Mouse (Mus musculus): Measurements from ENCODE around the gene Ascl4.

The Ascl4 gene

DNA sequence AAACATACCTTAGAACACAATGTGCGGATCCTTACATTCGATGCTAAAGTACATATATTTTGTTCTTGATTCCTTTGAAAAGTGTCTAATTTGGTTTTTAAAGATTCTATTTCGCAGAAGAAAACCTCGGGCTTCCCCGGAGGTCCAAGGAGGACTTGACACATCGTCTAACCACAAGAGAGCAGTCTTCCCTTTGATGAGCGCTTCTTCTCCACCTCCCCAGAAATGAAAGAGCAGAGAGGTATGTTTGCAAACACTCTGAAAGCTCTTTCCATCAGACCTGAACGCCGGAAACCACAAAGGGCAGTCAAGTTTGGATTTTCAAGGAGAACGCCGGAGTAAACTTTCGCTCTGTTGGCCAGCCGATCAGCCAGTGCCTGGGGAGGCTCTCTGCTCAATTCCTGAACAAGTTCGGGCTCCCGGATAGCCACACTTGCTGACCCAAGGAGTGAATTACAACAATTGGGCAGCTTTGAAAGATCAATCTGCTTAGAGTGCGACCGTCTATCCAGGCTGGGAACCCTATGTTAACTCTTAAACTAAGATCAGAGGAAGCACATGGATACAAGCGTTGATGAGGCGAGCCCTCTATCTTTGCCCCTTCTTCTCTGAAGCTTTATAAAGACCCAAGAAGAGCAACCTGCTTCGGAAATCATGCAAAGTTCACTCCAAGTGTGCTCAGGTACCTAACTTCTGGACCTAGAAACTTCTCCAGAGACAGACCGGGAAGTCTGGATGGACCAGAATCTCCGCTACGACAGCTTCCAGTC, at the start of gene Ascl4:
TSS of gene Ascl4 (plus strand) at position 6 of the 770 bp plus-strand sequence.
- DNase-seq: peak; percentile 4

DNA sequence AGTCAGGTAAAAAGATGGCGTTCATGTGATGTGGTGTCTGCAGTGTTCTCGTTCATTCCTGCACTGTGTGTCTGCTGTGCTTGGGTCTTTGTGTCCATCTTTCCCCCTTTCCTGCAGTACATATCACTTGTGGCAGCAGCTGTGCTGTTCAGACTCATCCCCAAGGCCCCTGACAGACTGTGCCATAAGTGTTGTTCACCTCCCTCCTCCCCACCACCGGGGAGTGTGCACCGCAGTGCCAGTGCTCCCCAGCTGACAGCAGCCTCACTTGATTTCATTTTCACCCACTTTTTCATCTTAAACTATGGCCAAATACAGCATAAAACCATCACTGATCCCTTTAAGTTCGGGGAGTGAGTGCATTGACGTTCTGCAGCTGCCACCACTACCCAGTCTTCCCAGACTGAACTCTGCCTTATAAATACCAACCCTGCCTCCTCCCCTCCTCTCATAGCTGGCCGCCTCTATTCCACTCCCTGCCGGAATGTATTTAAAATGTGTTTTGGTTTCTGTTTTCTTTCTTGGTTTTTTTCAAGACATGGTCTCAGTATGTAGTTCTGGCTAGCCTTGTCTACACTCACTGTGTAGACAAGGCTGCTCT, 47.5 kb upstream of the Ascl4 start:
- DNase-seq: no peak

DNA sequence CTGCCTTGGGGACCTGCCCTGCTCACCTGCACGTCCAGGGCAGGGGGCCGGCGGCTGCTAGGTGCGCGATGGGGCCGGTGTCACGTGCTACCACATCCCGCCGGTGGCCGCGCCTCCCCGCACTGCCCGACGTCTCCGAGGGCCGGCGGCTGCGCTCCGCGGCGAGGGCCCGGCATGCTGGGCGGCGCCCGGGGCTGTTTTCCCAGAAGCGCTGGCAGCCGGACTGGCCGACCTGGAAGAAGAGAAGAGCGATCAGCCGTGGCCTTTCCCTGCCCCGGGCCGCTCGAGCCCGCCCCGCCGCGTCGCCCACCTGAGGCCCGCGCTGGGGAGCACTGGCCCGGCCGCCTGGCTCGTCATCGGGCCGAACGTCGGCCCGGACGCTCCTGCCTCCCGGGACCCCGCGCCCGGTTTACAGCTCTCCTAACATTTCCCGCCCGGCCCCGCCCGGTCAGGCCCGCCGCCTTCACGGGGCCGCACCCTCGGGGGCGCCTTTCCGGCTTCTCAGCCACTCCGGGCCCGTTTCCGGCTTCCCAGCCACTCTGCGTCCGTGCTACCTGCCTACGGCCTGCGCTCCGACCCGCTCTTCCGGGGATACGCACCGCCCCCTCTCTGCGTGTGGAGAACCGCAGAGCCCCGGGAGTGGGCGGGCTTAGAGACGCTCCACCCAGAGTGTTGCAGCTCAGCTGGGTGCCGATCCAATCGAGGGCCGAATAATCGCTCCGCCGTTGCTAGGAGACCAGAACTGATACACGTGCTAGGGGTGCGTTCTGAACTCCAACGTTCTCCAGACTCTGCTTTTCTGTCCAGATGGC, 10.8 kb upstream of the Ascl4 start, which contains the start of gene Prdm4:
TSS of gene Prdm4 (minus strand) at position 645 of the 812 bp plus-strand sequence.
- DNase-seq: peak; percentile 96

DNA sequence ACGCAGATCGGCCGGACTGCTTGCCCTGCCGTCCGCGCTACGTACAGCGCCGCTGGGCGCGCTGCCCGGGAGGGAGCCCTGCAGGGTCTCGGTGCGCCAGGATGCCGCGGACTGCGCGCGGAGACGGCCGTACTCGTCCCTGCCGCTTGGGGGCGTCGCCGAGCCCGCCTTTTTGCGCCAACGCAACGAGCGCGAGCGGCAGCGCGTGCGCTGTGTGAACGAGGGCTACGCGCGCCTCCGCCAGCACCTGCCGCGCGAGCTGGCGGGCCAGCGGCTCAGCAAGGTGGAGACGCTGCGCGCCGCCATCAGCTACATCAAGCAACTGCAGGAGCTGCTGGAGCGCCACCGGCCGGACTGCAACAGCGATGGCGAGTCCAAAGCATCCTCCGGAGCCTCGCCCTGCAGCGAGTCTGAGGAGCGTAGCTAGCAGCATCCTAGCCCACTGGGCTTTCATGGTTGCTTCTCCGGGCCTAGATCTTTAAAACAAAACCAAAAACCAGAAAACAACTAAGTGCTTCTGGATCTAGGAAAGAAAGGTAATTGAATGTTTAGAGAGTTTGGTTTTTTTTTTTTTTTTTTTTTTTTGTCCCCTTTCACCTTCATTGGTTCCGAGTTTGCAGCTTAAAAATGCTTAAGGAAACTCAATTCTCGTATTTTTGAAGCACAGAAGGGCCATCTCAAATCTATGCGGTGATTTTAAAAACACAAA, 1.2 kb downstream of the Ascl4 start:
- peak; percentile 63 for DNase-seq

DNA sequence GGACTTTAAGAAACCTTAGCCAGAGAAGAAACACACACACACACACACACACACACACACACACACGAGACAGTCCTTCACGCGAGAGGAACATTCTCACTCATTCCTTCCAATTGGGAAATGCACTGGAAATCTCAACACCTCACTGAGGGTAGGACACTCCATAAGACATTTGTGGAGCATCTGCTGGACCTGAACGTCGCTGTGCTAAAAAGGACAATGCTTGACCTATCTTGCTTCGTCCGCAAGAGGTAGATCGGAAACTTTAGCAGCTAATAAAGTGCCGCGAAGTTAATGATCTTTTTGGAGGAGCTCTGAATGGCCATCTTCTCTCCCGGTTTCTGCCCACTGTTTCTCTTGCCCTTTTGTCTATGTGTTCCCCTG, 1.7 kb downstream of the Ascl4 start:
- DNase-seq: no peak

DNA sequence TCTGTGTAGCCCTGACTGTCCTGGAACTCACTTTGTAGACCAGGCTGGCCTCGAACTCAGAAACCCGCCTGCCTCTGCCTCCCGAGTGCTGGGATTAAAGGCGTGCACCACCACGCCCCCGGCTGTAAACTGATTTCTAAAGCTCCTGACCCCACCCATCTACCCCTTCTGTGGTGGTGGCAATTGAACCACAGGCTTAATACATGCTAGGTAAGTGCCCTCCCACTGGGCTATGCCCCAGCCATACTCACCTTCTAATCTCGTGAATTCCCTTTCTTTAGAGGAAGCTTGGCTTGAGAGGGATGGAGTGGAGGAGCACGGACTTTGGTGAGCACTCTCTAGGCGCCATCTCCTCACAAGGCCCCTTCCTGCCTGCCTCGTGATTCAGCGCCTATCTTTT, 2.5 kb downstream of the Ascl4 start:
- no peak for DNase-seq

DNA sequence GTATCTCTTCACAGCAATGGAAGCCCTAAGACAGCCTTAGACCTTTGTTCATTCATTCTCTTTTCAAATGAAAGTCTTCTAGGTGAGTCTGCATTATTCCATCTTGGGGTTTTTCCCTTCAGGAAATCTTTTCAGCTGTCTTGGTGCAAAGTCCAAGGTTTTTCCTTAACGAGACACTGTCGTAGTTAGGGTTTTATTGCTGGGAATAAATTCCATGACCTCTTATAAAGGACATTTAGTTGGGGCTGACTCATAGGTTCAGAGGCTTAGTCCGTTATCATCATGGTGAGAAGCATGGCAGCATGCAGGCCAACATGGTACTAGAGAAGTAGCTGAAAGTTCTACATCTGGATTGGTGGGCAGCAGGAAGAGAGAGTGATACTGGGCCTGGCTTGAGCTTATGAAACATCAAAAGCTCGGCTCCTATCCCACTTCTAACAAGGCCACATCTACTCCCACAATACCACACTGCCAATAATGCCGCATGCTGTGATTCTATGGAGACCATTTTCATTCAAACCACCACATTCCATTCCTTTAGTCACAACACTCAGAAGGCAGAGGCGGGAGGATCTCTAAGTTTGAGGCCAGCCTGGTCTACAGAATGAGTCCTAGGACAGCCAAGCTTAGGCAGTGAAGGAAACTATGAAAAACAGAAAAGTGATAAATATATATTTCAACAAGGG, 8.9 kb downstream of the Ascl4 start:
- DNase-seq: no peak

DNA sequence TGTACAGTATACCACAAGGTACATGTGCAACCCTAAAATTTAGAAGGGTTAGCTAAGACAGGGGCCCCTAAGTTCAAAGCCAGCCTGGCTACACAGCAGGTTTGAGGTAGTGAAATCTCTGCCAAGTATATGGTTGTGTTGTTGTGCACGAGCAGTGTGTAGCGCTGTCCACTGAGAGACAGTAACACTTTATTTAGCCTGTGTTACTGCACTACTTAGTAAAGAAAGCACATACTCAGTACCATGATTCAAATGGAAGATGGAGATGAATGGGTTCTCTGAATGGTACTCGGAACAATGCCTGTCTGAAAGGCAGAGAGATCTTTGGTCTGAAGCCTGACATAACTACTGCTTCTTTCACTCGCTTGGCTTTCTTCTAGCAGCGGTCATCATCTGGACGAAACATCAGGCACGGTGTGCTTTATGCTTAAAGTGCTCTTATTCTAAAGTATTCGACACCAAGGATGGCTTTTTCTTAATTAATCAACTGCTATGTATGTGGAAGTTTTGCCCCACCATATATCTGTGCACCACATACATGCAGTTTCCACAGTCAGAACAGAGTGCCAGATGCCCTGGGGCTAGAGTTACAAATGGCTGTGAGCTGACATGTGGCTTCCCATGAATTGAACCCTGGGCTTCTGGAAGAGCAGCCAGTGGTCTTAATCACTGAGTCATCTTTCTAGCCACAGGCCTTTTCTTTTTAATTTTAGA, 21.2 kb downstream of the Ascl4 start:
- DNase-seq: no peak

DNA sequence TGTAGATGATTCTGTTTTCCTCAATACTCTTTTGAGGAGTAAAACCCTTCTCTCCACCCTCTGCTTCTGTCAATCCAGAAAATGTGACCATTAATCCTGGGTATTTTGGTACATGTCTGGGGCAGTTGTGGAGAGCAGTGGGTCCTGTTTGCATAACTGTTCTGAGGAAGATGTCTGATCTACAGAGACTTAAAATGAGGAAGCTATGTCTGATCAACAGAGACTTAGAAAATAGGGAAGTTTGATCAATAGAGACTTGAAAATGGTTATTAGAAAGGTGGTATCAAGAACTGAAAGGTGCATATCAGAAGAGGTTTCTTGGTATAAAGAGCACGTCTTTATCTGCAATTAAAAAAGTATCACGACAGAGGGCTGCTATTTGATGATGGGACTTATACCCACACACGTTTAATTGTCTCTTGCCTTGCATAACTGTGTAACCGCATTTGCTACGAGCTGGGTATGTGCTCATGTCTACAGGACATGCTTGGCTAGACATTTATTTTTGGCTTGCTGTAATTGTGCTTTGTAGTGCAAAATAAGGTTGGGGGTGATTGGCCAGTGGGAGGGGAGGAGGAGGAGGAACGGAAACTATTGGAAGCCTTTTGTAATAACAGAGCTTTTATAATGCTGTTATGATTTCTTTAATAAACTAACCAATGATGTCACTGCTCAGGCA, 24.4 kb downstream of the Ascl4 start:
- DNase-seq: no peak

DNA sequence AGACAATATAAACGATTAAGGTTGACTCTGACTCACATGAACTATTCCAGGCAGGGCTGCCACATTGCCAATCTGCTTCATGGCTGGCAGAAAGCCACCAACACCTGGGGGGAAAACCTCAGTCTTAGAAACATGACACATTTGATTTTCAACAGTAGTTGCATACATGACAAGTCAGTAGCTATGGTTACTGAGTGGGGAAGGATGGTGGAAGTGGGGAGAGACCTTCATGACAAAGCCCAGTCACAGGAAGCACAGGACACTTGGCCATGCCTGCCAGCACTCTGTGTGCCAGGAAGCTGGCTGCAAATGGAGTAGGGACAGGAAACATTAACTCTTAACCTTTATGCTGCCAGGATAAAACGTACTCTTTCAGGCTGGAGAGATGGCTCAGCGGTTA, 25.9 kb downstream of the Ascl4 start:
- peak; percentile 7 for DNase-seq

DNA sequence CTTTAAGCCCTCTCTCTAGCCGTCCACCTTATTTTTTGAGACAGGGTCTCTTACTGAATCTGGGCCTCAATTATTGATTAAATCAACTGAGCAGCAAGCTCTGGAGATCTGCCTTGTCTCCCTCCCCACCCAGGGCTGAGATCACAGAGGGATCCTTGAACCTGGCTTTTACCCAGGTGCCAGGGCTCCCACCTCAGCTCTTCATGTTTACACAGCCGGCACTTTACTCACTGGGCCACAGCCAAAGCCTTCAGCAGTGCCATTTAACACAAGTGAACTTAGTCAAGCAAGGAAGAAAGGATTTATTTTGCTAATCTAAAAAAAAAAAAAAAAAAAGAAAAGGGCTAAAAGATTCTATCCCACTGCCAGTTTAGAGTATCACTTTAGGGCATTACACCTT, 26.9 kb downstream of the Ascl4 start:
- peak; percentile 34 for DNase-seq

DNA sequence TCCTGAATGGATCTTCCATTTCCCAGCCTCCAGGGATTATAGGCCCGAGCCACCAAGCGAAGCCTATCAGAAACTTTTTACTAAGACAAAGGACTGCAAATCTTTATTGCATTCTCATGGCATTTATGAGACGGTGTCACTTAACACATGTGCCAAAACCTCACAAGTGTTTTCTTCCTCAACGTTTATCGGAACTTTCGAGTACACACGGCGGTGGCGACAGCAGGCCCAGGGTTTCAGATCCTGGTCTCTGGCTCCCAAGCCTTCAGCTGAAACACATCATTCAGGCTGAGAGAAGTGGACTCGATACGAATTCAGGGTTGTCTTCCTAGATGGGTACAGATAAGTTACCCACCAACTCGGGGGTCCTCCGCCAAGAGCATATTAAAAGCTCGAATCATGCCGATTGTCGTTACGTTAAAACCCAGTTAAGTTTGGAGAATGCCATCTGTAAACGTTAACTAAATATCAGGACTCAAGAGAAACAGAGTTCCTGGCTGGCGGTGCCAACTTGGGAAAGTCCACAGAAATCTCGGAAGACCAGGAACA, 29.5 kb downstream of the Ascl4 start:
- DNase-seq: no peak

DNA sequence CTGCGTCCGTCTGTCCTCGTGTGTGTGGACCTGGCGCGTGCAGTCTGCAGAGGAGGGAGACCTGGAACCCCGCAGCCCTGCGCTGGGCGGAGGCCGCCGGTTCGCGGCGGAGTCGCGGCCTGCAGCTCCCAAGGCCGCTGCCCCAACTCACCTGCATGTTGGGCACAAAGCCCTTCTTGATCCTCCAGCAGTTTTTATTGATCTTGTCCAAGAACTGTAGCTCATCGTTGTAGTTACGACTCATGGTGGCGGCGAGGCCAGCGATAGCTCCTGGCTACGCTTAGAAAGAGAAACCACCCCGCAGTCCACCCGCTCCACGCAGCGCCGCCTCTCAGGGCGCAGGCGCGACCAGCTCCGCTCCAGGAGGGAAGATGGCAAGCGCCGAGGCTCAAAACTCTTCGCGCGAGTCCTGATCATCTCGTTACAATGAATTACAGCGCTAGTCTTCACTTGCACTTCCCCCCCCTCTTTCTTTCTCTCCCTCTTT, 30.0 kb downstream of the Ascl4 start, which contains the start of gene Rtcb:
TSS of gene Rtcb (minus strand) at position 360 of the 487 bp plus-strand sequence.
- peak; percentile 98 for DNase-seq

DNA sequence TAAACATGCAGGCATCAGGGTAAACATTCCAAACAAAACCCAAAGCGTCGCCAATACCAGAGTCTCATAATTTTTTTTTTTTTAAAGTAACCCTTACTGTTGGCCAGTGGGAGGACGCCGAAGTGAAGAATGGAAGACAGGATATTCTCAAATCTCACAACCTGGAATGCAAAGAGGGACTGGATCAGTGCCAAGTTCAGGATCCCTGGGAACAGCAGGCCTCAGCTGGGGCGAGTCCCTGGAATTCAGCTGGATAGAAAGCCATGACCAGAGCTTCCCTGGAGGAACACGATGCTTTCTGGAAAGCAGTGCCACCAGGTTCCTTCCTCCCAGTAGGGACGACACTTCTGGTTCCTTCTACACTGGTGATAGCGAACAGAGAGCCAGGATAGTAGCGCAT, 35.4 kb downstream of the Ascl4 start:
- DNase-seq: peak; percentile 11

DNA sequence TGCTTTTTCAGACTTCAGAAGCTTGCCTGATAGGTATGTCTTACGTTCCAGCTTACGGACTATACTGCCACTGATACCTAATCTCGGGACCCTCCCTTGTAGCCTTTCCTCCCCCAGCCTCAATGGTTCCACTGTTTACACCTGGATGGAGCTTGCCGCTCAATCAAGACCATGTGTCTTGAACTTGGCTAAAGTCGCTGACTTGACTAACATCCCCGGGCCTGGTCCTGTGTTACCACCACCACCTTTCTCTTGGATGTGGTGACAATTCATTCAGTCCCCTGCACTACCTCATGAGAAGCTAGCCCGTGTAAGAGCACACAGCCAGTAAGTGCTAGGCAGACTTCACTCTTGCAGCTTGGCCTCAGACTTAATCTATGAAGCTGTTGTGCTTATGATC, 36.8 kb downstream of the Ascl4 start:
- no peak for DNase-seq

DNA sequence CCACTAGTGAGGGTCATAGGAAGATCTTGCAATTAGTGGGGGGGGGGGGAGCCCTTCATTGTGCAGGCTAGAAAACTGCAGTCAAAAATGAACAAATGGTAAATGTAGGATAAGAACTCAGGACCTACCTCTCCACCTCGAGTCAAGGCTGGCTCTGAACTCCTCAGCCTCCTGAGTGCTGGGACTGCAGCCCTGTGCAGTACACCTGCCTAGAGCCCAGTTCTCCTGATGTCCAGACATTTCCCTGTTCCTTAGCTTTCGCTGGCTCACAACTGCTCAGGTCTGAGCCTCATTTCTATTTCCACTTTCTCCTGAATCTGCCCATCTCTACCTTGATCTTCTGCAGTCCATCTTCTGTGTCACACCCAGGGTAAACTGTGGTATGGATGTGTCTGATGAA, 39.0 kb downstream of the Ascl4 start:
- no peak for DNase-seq

DNA sequence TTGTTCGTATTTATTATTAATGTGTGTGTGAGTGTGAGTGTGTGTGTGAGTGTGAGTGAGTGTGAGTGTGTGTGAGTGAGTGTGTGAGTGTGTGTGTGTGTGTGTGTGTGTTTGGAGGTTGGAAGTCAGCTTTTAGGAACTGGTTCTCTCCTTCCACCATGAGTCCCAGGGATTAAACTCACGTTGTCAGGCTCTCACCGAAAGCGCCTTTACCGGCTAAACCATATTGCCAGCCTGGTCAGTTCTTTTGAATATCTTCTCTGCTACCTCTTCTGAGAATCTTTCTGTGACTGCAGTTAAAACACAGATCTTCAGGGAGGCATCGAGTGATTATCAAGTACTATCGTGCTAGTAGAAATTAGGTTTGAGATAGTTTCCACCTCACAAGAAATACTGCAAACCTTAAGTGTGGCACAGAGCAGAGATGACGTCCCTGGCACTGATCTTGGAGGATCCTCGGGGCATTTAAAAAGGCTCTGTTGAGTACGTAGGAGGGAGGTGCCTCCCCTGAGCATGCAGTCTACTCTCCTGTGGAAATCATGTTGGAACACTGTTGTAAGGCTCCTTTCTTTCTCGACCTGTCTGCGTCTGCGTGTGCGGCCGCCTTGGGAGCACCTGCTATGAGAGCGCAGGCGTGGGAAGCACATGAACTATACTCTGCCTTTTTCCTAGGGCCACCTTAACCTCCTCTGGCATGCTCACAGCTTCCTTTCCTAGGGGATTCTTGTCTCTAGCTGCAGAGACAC, 40.1 kb downstream of the Ascl4 start:
- DNase-seq: no peak

DNA sequence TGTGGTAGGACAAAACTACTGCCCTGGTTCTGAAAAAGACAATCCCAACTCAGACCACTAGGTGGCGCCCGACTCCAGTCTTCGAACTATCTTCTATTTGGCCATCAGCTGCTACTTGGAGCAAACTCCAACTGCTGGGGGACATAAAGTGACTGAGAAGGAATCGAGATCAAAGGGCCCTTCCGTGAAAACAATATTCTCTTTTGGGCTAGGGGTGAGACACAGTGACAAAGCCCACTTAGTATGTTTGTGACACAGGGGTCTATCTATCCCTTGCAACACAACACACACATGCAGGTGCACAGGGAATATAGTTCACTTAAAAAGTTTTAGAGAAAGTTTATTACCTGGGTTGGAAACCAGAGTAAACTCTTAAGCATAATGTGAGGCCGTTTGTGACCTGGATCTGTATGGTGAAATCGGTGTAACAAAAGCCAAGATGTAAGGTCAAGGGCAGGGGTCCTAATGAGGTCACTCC, 40.7 kb downstream of the Ascl4 start:
- peak; percentile 86 for DNase-seq

DNA sequence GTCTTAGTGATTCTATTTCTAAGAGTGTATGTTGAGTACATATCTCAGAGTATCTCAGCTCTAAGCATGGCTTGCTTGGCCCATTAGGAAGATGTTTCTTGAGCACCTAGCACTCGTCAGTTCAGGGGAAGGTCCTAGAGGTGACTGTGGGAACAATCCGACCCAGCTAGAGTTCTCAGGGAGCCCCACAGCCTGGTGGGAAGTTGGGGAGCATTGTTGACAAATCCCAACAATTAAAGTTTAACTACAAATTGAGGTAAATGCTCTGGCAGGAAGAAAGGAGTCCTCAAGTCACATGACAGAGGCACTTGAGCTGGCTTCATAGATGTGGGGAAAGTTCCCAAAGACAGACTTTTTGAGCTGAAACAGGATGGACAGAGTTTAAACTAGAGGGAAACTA, 41.2 kb downstream of the Ascl4 start:
- no peak for DNase-seq

Measured in lung, postnatal 14 days (tissue).